Mouse (Mus musculus): ENCODE results near the gene Csde1. TPM values are rescaled to one million over a fixed set of nuclear protein-coding genes. Genes with fewer than 3 reads are reported as not detected.

Csde1 gene
- polyA plus RNA-seq (2015; fragmentation: Nextera tagmentation; extraction: Ambion mirVana), result 312 and 324 TPM in 2 replicates

DNA sequence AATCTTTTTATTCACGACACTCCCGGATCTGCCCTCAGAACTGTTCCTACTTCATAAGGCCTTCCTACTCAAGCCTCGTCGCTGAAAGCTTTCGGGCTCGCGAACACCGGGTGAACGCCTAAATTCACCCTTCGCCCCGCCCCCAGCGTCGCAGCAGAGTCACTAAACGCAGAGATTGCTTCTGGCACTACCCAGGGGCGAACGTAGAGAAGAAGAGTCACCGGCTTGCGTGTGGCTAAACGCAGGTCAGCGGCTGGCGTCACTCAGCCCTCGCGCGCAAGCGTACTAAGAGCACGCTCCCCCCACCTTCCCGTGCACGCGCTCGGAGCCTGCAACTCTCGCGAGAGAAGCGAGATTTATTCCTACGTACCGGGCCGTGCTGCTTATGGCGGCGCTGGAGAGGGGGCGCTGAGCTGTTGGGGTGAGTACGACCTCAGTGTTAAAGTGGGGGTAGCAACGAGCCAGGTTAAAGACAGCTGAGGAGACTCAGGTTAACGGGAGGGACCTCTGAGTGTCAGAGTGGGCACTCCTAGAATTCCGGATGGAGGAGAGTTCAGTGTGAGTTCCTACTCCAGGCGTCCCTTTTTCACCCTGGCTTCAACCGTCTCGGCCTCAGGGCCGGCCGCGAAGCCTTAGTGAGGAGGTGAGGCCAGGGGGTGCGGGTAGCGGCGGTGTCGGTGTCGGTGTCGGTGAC is at the start of gene Csde1:
TSS of gene Csde1 (plus strand) at position 178 of the 694 bp plus-strand sequence.
- Histone ChIP-seq H3K27me3 (no peaks in the 10 kb centered on the region), H3K9ac (peak within 1 kb of the TSS; percentile 99), H3K4me2 (peak within 1 kb of the TSS; percentile 52), H3K4me3 (peak within 1 kb of the TSS; percentile 88), H3K4me1 (peaks cover 9% of the 10 kb centered on the region), H3K9me3 (no peaks in the 10 kb centered on the region), H3K27ac (peak within 1 kb of the TSS; percentile 99), H3K36me3 (no peaks in the 10 kb centered on the region)
- WGBS, result under 1% methylated on average over 55 of the region's 55 CpGs
- peak; percentile 96 for ATAC-seq (ENCODE audit: insufficient number of reproducible peaks, low FRiP score, low TSS enrichment, low read depth)

DNA sequence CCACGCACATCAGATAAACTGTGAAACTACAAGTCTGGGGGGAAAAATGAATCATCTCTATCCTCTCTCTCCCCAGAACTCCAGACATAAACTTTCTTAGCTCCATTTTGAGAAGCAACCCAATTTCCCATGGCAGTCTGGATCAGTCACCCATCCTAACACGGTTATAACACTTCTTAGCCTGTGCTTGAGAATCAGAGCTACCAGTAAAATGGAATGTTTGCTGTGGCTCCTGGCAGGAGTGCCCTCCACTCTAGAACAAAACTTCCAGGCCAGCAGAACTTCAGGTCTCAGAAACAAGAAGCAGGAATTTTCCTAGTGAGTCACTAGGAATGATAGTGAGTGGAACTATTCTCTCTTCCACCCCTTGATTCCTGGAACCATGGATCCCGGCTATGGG is 49.7 kb upstream of the Csde1 start:
- Histone ChIP-seq H3K4me2 (no peak overlapping the region), H3K9ac (no peak overlapping the region), H3K4me3 (no peak overlapping the region), H3K9me3 (no peaks in the 10 kb centered on the region), H3K27me3 (no peaks in the 10 kb centered on the region), H3K27ac (no peak overlapping the region), H3K4me1 (no peaks in the 10 kb centered on the region), H3K36me3 (no peaks in the 10 kb centered on the region)
- no peak for ATAC-seq (ENCODE audit: insufficient number of reproducible peaks, low FRiP score, low TSS enrichment, low read depth)
- 77% methylated on average over 3 of the region's 3 CpGs for WGBS

DNA sequence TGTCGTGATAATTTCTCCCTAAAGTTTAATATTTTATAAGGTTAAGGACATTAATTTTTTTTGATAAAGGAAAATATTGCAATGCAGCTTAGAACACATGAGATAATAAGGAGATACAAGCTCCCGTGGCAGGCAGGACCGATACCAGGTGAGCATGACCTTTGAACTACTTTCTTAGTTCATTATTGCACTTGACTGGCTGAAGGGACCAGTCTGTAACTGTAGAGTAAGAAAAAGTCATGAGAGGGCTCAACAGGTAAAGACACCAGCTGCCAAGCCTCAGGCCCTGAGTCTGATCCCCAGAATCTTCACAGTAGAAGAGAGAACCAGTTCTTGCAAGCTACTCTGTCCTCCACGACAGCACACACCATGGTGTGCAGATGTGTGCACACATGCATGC is 43.3 kb upstream of the Csde1 start:
- H3K4me3 ChIP-seq, result no peak overlapping the region
- no peak overlapping the region for H3K9ac ChIP-seq
- H3K4me1 ChIP-seq, result no peaks in the 10 kb centered on the region
- H3K27me3 ChIP-seq, result no peaks in the 10 kb centered on the region
- 72% methylated on average over 4 of the region's 4 CpGs for WGBS
- no peak for ATAC-seq (ENCODE audit: insufficient number of reproducible peaks, low FRiP score, low TSS enrichment, low read depth)
- H3K36me3 ChIP-seq, result no peaks in the 10 kb centered on the region
- H3K27ac ChIP-seq, result no peak overlapping the region
- H3K9me3 ChIP-seq, result no peaks in the 10 kb centered on the region
- no peak overlapping the region for H3K4me2 ChIP-seq

DNA sequence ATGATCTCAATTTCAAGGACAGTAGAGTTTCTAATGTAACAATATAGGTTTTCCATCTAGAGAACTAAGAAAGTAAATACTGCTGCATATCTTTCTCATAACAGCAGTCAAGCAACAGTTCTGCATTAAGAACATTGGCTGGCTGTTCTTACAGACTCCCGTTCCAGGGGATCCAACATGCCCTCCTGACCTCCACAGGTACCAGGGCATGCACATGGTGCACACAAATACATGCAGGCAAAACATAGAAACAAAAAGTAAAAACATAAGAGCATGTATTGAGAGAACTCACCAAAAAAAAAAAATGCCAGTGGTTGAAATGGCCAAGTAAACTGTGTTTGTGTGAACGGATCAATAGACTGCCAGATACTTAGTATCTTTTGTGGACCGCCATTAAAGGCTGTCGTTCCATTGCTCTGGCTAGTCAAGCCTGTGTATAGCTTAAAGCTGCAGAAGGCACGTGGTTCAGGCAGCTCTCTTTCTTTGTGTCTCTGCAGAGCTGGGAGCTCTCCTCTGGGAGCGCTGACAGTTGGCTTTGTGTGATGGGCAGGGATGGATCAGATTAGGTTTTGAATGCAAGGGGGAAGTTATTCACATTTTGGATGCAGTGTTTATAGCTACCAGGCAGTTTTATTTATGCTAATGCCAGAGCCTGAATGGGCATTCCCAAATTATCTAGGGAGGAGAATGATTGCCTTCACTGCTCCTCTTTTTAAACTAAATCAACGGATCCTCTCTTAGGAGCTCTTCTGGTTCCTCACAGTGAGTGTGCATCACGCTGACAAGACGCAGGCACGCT is 40.5 kb upstream of the Csde1 start:
- no peak overlapping the region for H3K9ac ChIP-seq
- no peak overlapping the region for H3K4me2 ChIP-seq
- no peaks in the 10 kb centered on the region for H3K27me3 ChIP-seq
- no peaks in the 10 kb centered on the region for H3K9me3 ChIP-seq
- H3K4me1 ChIP-seq, result no peaks in the 10 kb centered on the region
- no peak overlapping the region for H3K4me3 ChIP-seq
- H3K27ac ChIP-seq, result no peak overlapping the region
- ATAC-seq (ENCODE audit: insufficient number of reproducible peaks, low FRiP score, low TSS enrichment, low read depth), result no peak
- H3K36me3 ChIP-seq, result no peaks in the 10 kb centered on the region
- WGBS, result 49% methylated on average over 10 of the region's 10 CpGs

DNA sequence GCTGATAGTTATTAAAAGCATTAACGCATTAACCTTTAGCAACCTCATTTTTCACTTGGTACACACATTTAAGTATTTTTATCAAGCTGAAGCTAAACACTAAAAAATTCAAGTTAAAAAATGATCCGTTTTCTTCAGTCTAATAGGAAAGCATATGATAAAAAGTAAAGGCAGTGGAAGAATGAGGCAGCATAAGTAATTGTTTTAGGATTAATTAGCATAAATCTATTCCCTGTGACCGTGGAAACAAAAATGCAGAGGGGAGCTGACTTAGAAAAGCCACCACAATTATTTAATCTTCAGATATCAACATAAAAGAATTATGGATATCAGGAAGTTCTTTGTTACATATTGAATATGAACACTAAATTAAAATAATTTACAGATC is 39.9 kb upstream of the Csde1 start:
- H3K4me1 ChIP-seq, result no peaks in the 10 kb centered on the region
- H3K36me3 ChIP-seq, result no peaks in the 10 kb centered on the region
- no peak overlapping the region for H3K4me3 ChIP-seq
- H3K27me3 ChIP-seq, result no peaks in the 10 kb centered on the region
- H3K9ac ChIP-seq, result no peak overlapping the region
- no peak overlapping the region for H3K27ac ChIP-seq
- H3K9me3 ChIP-seq, result no peaks in the 10 kb centered on the region
- ATAC-seq (ENCODE audit: insufficient number of reproducible peaks, low FRiP score, low TSS enrichment, low read depth), result no peak
- 69% methylated on average over 3 of the region's 3 CpGs for WGBS
- H3K4me2 ChIP-seq, result no peak overlapping the region

DNA sequence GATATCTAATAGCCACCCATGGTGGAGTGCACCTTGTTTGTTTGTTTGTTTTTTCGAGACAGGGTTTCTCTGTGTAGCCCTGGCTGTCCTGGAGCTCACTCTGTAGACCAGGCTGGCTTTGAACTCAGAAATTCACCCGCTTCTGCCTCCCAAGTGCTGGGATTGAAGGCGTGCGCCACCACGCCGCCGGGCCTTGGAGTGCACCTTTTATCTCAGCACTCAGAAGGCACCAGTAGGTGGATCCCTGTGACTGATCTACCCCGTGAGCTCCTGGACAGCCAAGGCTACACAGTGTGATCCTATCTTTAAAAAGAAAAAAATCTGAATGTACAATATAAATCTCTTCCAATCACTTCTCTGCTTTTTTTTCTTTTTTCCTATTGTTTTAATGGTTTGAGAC is 29.2 kb upstream of the Csde1 start:
- Histone ChIP-seq H3K36me3 (no peaks in the 10 kb centered on the region), H3K4me2 (no peak overlapping the region), H3K9ac (no peak overlapping the region), H3K9me3 (no peaks in the 10 kb centered on the region), H3K4me3 (no peak overlapping the region), H3K27ac (no peak overlapping the region), H3K27me3 (no peaks in the 10 kb centered on the region), H3K4me1 (peaks cover 4% of the 10 kb centered on the region; the same call in 1 of the 2 replicates)
- WGBS, result 68% methylated on average over 8 of the region's 8 CpGs
- no peak for ATAC-seq (ENCODE audit: insufficient number of reproducible peaks, low FRiP score, low TSS enrichment, low read depth)

GRCm38 (mm10) chr3:102992936-102993335 is 27.3 kb upstream of the Csde1 start:
- Histone ChIP-seq H3K27ac (no peak overlapping the region), H3K9me3 (no peaks in the 10 kb centered on the region), H3K4me3 (no peak overlapping the region), H3K4me1 (peaks cover 9% of the 10 kb centered on the region), H3K4me2 (no peak overlapping the region), H3K9ac (no peak overlapping the region), H3K36me3 (0 out of 2 replicates have a peak, but pooled peaks cover under 1% of the 10 kb centered on the region), H3K27me3 (no peaks in the 10 kb centered on the region)
- no peak for ATAC-seq (ENCODE audit: insufficient number of reproducible peaks, low FRiP score, low TSS enrichment, low read depth)
- WGBS, result 36% methylated on average over 3 of the region's 3 CpGs

DNA sequence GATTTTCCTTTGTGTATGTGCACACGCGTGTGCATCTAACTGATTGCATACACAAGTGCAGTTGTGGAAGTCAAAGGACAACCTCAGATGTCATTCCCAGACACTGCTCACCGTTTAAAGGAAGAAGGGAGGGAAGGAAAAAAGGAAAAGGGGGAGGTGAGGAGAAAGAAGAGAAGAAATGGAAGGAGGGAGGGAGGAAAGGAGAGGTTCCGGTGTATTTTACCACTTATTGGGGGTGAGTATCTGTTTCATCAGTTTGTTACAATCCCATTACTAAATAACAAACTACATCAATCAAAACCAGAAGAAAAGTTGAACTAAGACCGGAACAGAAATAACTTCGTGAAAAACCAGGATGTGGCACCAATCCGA is 25.0 kb upstream of the Csde1 start:
- Histone ChIP-seq H3K4me3 (peak overlapping the region; percentile 79), H3K36me3 (peaks cover 23% of the 10 kb centered on the region), H3K4me2 (peak overlapping the region; percentile 51), H3K27me3 (no peaks in the 10 kb centered on the region), H3K9me3 (no peaks in the 10 kb centered on the region), H3K9ac (no peak overlapping the region), H3K27ac (peak overlapping the region; percentile 94), H3K4me1 (peaks cover 9% of the 10 kb centered on the region)
- 49% methylated on average over 7 of the region's 7 CpGs for WGBS
- ATAC-seq (ENCODE audit: insufficient number of reproducible peaks, low FRiP score, low TSS enrichment, low read depth), result no peak

DNA sequence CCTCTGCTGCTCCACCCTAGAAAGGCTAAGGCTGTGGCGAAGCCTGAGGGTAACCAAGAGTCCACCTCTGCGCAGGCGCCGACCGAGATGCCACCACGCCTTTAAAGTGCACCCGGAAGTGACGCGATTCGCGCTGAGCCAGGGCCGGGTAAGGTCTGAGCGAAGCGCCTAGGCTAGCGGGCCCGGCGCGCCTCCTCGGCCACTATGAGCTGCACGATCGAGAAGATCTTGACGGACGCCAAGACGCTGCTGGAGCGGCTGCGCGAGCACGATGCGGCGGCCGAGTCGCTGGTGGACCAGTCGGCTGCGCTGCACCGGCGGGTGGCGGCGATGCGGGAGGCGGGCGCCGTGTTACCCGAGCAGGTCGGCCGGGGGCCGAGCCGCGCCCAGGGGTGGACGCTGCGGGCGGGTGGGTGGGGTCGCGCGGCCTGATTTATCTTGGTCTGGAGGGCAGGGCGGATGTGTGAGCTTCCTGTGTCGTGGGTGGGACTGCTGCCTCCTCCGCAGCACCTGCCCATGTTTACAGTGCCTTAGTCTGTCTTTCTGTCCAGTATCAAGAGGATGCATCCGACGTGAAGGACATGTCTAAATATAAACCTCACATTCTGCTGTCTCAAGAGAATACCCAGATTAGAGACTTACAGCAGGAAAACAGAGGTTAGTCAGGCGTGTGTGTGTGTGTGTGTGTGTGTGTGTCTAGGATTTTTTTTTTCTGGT is 24.5 kb upstream of the Csde1 start, which contains the start of gene Sike1:
TSS of gene Sike1 (plus strand) at position 104 of the 717 bp plus-strand sequence.
- no peaks in the 10 kb centered on the region for H3K9me3 ChIP-seq
- peak within 1 kb of the TSS; percentile 51 for H3K4me2 ChIP-seq
- peak within 1 kb of the TSS; percentile 88 for H3K9ac ChIP-seq
- peaks cover 9% of the 10 kb centered on the region for H3K4me1 ChIP-seq
- peak within 1 kb of the TSS; percentile 94 for H3K27ac ChIP-seq
- peaks cover 28% of the 10 kb centered on the region for H3K36me3 ChIP-seq
- H3K27me3 ChIP-seq, result no peaks in the 10 kb centered on the region
- under 1% methylated on average over 47 of the region's 60 CpGs for WGBS
- H3K4me3 ChIP-seq, result peak within 1 kb of the TSS; percentile 79
- peak; percentile 95 for ATAC-seq (ENCODE audit: insufficient number of reproducible peaks, low FRiP score, low TSS enrichment, low read depth)

- Histone ChIP-seq H3K9ac (no peak overlapping the region), H3K36me3 (peaks cover 38% of the 10 kb centered on the region), H3K27ac (no peak overlapping the region), H3K27me3 (no peaks in the 10 kb centered on the region), H3K4me2 (peak overlapping the region; percentile 51; the same call in 1 of the 2 replicates), H3K4me1 (peaks cover 9% of the 10 kb centered on the region), H3K4me3 (no peak overlapping the region), H3K9me3 (no peaks in the 10 kb centered on the region)
- no peak for ATAC-seq (ENCODE audit: insufficient number of reproducible peaks, low FRiP score, low TSS enrichment, low read depth)
- 49% methylated on average over 10 of the region's 10 CpGs for WGBS
Observed at GRCm38 (mm10) chr3:102997036-102997435, 23.2 kb upstream of the Csde1 start.

DNA sequence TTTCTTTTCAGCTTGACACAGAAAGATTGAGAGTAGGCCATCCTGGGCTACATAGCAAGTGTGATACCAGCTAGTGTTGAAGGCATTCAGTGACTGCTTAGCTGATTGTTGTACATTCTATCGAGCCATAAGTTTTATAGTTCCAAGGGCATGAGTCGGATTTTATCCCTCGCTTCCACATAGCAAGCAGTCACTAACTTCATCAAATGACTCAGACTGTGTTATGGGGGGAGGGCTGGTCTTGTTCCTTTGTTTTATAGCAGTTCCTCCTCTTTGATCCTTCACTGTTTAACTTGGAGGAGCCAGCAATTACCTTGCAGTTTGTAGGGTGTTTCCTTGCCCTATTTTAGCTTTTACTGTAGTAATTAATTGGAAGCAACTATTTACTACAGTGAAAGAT is 22.6 kb upstream of the Csde1 start:
- H3K9me3 ChIP-seq, result no peaks in the 10 kb centered on the region
- H3K4me2 ChIP-seq, result no peak overlapping the region
- no peak overlapping the region for H3K27ac ChIP-seq
- H3K4me1 ChIP-seq, result peaks cover 9% of the 10 kb centered on the region
- no peak overlapping the region for H3K4me3 ChIP-seq
- 40% methylated on average over 3 of the region's 3 CpGs for WGBS
- H3K27me3 ChIP-seq, result no peaks in the 10 kb centered on the region
- H3K36me3 ChIP-seq, result peaks cover 43% of the 10 kb centered on the region
- no peak overlapping the region for H3K9ac ChIP-seq
- no peak for ATAC-seq (ENCODE audit: insufficient number of reproducible peaks, low FRiP score, low TSS enrichment, low read depth)

GRCm38 (mm10) chr3:103001595-103001994 is 18.6 kb upstream of the Csde1 start:
- 94% methylated on average over 7 of the region's 7 CpGs for WGBS
- no peak overlapping the region for H3K9ac ChIP-seq
- H3K4me3 ChIP-seq, result no peak overlapping the region
- H3K27me3 ChIP-seq, result no peaks in the 10 kb centered on the region
- H3K27ac ChIP-seq, result no peak overlapping the region
- no peaks in the 10 kb centered on the region for H3K9me3 ChIP-seq
- ATAC-seq (ENCODE audit: insufficient number of reproducible peaks, low FRiP score, low TSS enrichment, low read depth), result no peak
- peaks cover 70% of the 10 kb centered on the region for H3K36me3 ChIP-seq
- peaks cover 1% of the 10 kb centered on the region for H3K4me1 ChIP-seq
- H3K4me2 ChIP-seq, result no peak overlapping the region

Measured in limb, embryonic 15.5 days (tissue).